Mouse (Mus musculus) stomach, embryonic 14.5 days (tissue): ENCODE measurements around the gene Mphosph10. TPM values are rescaled to one million over a fixed set of nuclear protein-coding genes. Genes with fewer than 3 reads are reported as not detected.
A peak's percentile ranks its signal among the peaks of the same experiment; 100 is the strongest.

ENCODE experiments used
- ATAC-seq: fragments of 200-750 bp; cut with Nextera tagmentation; 2 replicates; pipeline ENCODE4 v1.8.0; 2017; ENCODE audit warnings: low read depth, moderate TSS enrichment; ENCODE audit not compliant: insufficient number of reproducible peaks, insufficient read depth, low FRiP score
- H3K27ac ChIP-seq: fragments of 300-500 bp; sonication (generic); 2 replicates; pipeline ENCODE4 v1.5.1; 2014; ENCODE audit warnings: mild to moderate bottlenecking, low read length, moderate library complexity, mixed read lengths
- H3K27me3 ChIP-seq: fragments of 300-500 bp; sonication (generic); 2 replicates; pipeline ENCODE4 v1.6.1; 2014; ENCODE audit warnings: low read length, control low read depth, mixed read lengths; ENCODE audit not compliant: control insufficient read depth, insufficient read depth
- H3K36me3 ChIP-seq: fragments of 300-500 bp; sonication (generic); 2 replicates; pipeline ENCODE4 v1.6.1; 2014; ENCODE audit warnings: mild to moderate bottlenecking, control low read depth, low read length, moderate library complexity, mixed read lengths; ENCODE audit not compliant: control insufficient read depth, insufficient read depth
- H3K4me1 ChIP-seq: fragments of 300-500 bp; sonication (generic); 2 replicates; pipeline ENCODE4 v1.6.1; 2014; ENCODE audit warnings: low read length, control low read depth, mixed read lengths; ENCODE audit not compliant: control insufficient read depth, insufficient read depth
- H3K4me2 ChIP-seq: fragments of 300-500 bp; sonication (generic); replicated peaks from 2 replicates; pipeline ENCODE4 v1.6.1; 2014; ENCODE audit warnings: low read depth, low read length, control low read depth
- H3K4me3 ChIP-seq: fragments of 300-500 bp; sonication (generic); 2 replicates; pipeline ENCODE4 v1.5.1; 2014; ENCODE audit warnings: low read depth, low read length, control low read depth
- H3K9ac ChIP-seq: fragments of 300-500 bp; sonication (generic); replicated peaks from 2 replicates; pipeline ENCODE4 v1.6.1; 2014; ENCODE audit warnings: low read depth, mild to moderate bottlenecking, control low read depth, low read length, moderate library complexity, mixed read lengths
- H3K9me3 ChIP-seq: fragments of 300-500 bp; sonication (generic); 2 replicates; pipeline ENCODE4 v1.6.1; 2016; ENCODE audit warnings: low read depth, low read length, control low read depth; ENCODE audit not compliant: control insufficient read depth
- WGBS: fragments of 180-500 bp; shearing (Covaris S2); extraction: QIAGEN DNeasy Blood & Tissue Kit; methylation state at CpG from one replicate; pipeline ENCODE4 v1.1.7; 2014; 5-methylcytosine and 5-hydroxymethylcytosine counted together
- polyA plus RNA-seq: library from polyadenylated mRNA; unstranded; fragments of >200 nt; fragmentation: Nextera tagmentation; extraction: Ambion mirVana; gene quantifications from 2 replicates; pipeline ENCODE4 v1.2.1, GENCODE M21; 2014

Gene Mphosph10
- polyA plus RNA-seq, 1 experiment from 2014 or later = 34.7 TPM

GRCm38 (mm10) chr7:64359943-64360585, 32.0 kb downstream of the Mphosph10 start:
- H3K4me1 ChIP-seq = no peaks in the 10 kb centered on the region
- ATAC-seq = peak; percentile 82
- no peak overlapping the region for H3K4me2 ChIP-seq
- WGBS = 79% methylated on average over 20 of the region's 20 CpGs
- H3K27me3 ChIP-seq = no peaks in the 10 kb centered on the region
- H3K4me3 ChIP-seq = no peak overlapping the region
- H3K36me3 ChIP-seq = peaks cover 41% of the 10 kb centered on the region
- H3K9me3 ChIP-seq = no peaks in the 10 kb centered on the region
- no peak overlapping the region for H3K9ac ChIP-seq
- H3K27ac ChIP-seq = no peak overlapping the region

- Histone ChIP-seq H3K9me3 (no peaks in the 10 kb centered on the region), H3K4me2 (no peak overlapping the region), H3K36me3 (peaks cover 37% of the 10 kb centered on the region), H3K4me3 (no peak overlapping the region), H3K27ac (no peak overlapping the region), H3K4me1 (no peaks in the 10 kb centered on the region), H3K27me3 (no peaks in the 10 kb centered on the region), H3K9ac (no peak overlapping the region)
- WGBS = 78% methylated on average over 6 of the region's 6 CpGs
- ATAC-seq = no peak
Observed at GRCm38 (mm10) chr7:64358666-64359065, 33.4 kb downstream of the Mphosph10 start.

- Histone ChIP-seq H3K4me3 (no peak overlapping the region), H3K4me2 (no peak overlapping the region), H3K4me1 (no peaks in the 10 kb centered on the region), H3K27me3 (no peaks in the 10 kb centered on the region), H3K27ac (no peak overlapping the region), H3K36me3 (peaks cover 37% of the 10 kb centered on the region), H3K9ac (no peak overlapping the region), H3K9me3 (no peaks in the 10 kb centered on the region)
- WGBS = 95% methylated on average over 9 of the region's 9 CpGs
- no peak for ATAC-seq
Observed at GRCm38 (mm10) chr7:64357405-64357804, 34.7 kb downstream of the Mphosph10 start.

GRCm38 (mm10) chr7:64356661-64357060, 35.4 kb downstream of the Mphosph10 start:
- Histone ChIP-seq H3K4me3 (no peak overlapping the region), H3K36me3 (peaks cover 35% of the 10 kb centered on the region), H3K27me3 (no peaks in the 10 kb centered on the region), H3K4me1 (no peaks in the 10 kb centered on the region), H3K4me2 (no peak overlapping the region), H3K9me3 (no peaks in the 10 kb centered on the region), H3K27ac (no peak overlapping the region), H3K9ac (no peak overlapping the region)
- WGBS = 89% methylated on average over 5 of the region's 5 CpGs
- no peak for ATAC-seq

GRCm38 (mm10) chr7:64354206-64354605, 37.9 kb downstream of the Mphosph10 start:
- no peak overlapping the region for H3K27ac ChIP-seq
- no peak overlapping the region for H3K4me2 ChIP-seq
- WGBS = 72% methylated on average over 14 of the region's 14 CpGs
- ATAC-seq = no peak
- no peak overlapping the region for H3K4me3 ChIP-seq
- peaks cover 36% of the 10 kb centered on the region for H3K36me3 ChIP-seq
- H3K4me1 ChIP-seq = no peaks in the 10 kb centered on the region
- H3K9ac ChIP-seq = no peak overlapping the region
- no peaks in the 10 kb centered on the region for H3K9me3 ChIP-seq
- H3K27me3 ChIP-seq = no peaks in the 10 kb centered on the region

- no peak overlapping the region for H3K27ac ChIP-seq
- 77% methylated on average over 4 of the region's 4 CpGs for WGBS
- no peak for ATAC-seq
Observed at GRCm38 (mm10) chr7:64351087-64351486, 41.0 kb downstream of the Mphosph10 start.

GRCm38 (mm10) chr7:64349147-64349861, 42.8 kb downstream of the Mphosph10 start:
- Histone ChIP-seq H3K9me3 (no peaks in the 10 kb centered on the region), H3K4me3 (no peak overlapping the region), H3K9ac (no peak overlapping the region), H3K4me1 (no peaks in the 10 kb centered on the region), H3K4me2 (no peak overlapping the region), H3K36me3 (peaks cover 31% of the 10 kb centered on the region), H3K27ac (no peak overlapping the region), H3K27me3 (no peaks in the 10 kb centered on the region)
- ATAC-seq = no peak
- 88% methylated on average over 15 of the region's 15 CpGs for WGBS

More at GRCm38 (mm10) chr7:64351087-64351486, 41.0 kb downstream of the Mphosph10 start:
- Histone ChIP-seq H3K27me3 (no peaks in the 10 kb centered on the region), H3K9me3 (no peaks in the 10 kb centered on the region), H3K4me2 (no peak overlapping the region), H3K4me1 (no peaks in the 10 kb centered on the region), H3K36me3 (peaks cover 29% of the 10 kb centered on the region), H3K4me3 (no peak overlapping the region), H3K9ac (no peak overlapping the region)

GRCm38 (mm10) chr7:64347813-64348212, 44.3 kb downstream of the Mphosph10 start:
- Histone ChIP-seq H3K27me3 (no peaks in the 10 kb centered on the region), H3K27ac (no peak overlapping the region), H3K9me3 (no peaks in the 10 kb centered on the region), H3K4me3 (no peak overlapping the region), H3K4me2 (no peak overlapping the region), H3K9ac (no peak overlapping the region), H3K4me1 (no peaks in the 10 kb centered on the region), H3K36me3 (peaks cover 21% of the 10 kb centered on the region; the same call in 1 of the 2 replicates)
- 90% methylated on average over 1 of the region's 1 CpGs for WGBS
- ATAC-seq = no peak
